ENCODE assay signal across 8 mouse cellular contexts in genomic region chr14:61555931-61556288, GRCm38 (mm10). TPM values are rescaled to one million over a fixed set of nuclear protein-coding genes. Genes with fewer than 3 reads are reported as not detected.
DNase-seq lines count a peak whose midpoint lies in the region; ATAC-seq and TF ChIP-seq lines count a peak whose summit lies in the region.

No protein-coding gene starts in this region.

- no peak for DNase-seq in heart, adult 2 months
- DNase-seq in heart, adult 18-20 months = no peak
- DNase-seq in CH12.LX (ENCODE audit: extremely low read depth) = no peak
- DNase-seq in forebrain, embryonic 10.5 days (ENCODE audit: extremely low spot score, low spot score) = no peak
- DNase-seq in right cerebral cortex, postnatal 14 days = no peak
- no peak for DNase-seq in adrenal gland, adult 18-20 months (ENCODE audit: low spot score in 2 of 2)
- DNase-seq in right cerebral cortex, postnatal 4 days = no peak

- TF ChIP-seq EP300 in heart, adult 2 months (IDR thresholded peaks at IDR 0.05; ENCODE audit: insufficient read depth, low read depth, low read length) = no peak
- TF ChIP-seq EP300 in CH12.LX (IDR thresholded peaks at IDR 0.05; ENCODE audit: low read length) = no peak

- no peaks in the 10 kb centered on the region for H3K27me3 ChIP-seq in heart, adult 2 months (ENCODE audit: control insufficient read depth, insufficient read depth, low read length)
- peaks cover 3% of the 10 kb centered on the region for H3K27me3 ChIP-seq in CH12.LX (replicated peaks)
- peaks cover 19% of the 10 kb centered on the region; the same call in 1 of the 2 replicates for H3K27me3 ChIP-seq in forebrain, embryonic 10.5 days (ENCODE audit: poor library complexity, severe bottlenecking)
- H3K27me3 ChIP-seq in liver, embryonic 12.5 days (replicated peaks) = 0 out of 2 replicates have a peak, but pooled peaks cover 4% of the 10 kb centered on the region

- H3K4me1 ChIP-seq in heart, adult 2 months (ENCODE audit: control insufficient read depth, insufficient read depth, low read length) = peaks cover 2% of the 10 kb centered on the region; the same call in 1 of the 2 replicates
- H3K4me1 ChIP-seq in CH12.LX (ENCODE audit: control insufficient read depth in 1 of 2, insufficient read depth in 2 of 2) = peaks cover 0 to 23% of the 10 kb centered on the region in 2 experiments; a peak in 2 of 4 replicates
- H3K4me1 ChIP-seq in forebrain, embryonic 10.5 days = peaks cover 17% of the 10 kb centered on the region
- peaks cover 27% of the 10 kb centered on the region for H3K4me1 ChIP-seq in liver, embryonic 12.5 days

- H3K4me3 ChIP-seq in heart, adult 2 months = peak overlapping the region; percentile 87
- peak overlapping the region; percentile 61 to 83 (median 73) for H3K4me3 ChIP-seq in CH12.LX (replicated peaks in 1 of 3; ENCODE audit: low read depth in 2 of 3, low read length in 2 of 3, poor library complexity in 1 of 3)
- H3K4me3 ChIP-seq in forebrain, embryonic 10.5 days = peak overlapping the region; percentile 76
- peak overlapping the region; percentile 75 for H3K4me3 ChIP-seq in liver, embryonic 12.5 days

- no peak for TF ChIP-seq POLR2A in heart, adult 2 months (IDR thresholded peaks at IDR 0.05; ENCODE audit: insufficient read depth, low read depth, low read length)
- no peak for TF ChIP-seq POLR2A in CH12.LX (IDR thresholded peaks at IDR 0.05; ENCODE audit: low read depth, low read length)

- no peak for ATAC-seq in liver, embryonic 12.5 days

- 3% methylated on average over 6 of the region's 6 CpGs for WGBS in heart, adult 2 months
- 10% methylated on average over 6 of the region's 6 CpGs for WGBS in forebrain, embryonic 10.5 days
- WGBS in liver, embryonic 12.5 days (ENCODE audit: insufficient replicate concordance) = 2% methylated on average over 6 of the region's 6 CpGs

- H3K79me2 ChIP-seq in heart, adult 2 months (replicated peaks; ENCODE audit: control insufficient read depth, insufficient read depth, low read length) = 0 out of 2 replicates have a peak, but pooled peaks cover 1% of the 10 kb centered on the region
- H3K79me2 ChIP-seq in CH12.LX (replicated peaks; ENCODE audit: control insufficient read depth, extremely low read depth, insufficient read depth, poor library complexity, severe bottlenecking) = no peaks in the 10 kb centered on the region

- H3K27ac ChIP-seq in heart, adult 2 months = peak overlapping the region; percentile 82
- no peak overlapping the region for H3K27ac ChIP-seq in CH12.LX (ENCODE audit: insufficient read depth, low read depth)
- H3K27ac ChIP-seq in forebrain, embryonic 10.5 days = peak overlapping the region; percentile 92
- peak overlapping the region; percentile 86 for H3K27ac ChIP-seq in liver, embryonic 12.5 days

- in situ Hi-C loops in CH12.LX (cut with MboI; ENCODE audit: low pct_ligation_motif_present, low pct_unique_long_range_greater_than_20kb, low sequenced_read_pairs) = loop anchor here (25.0 kb wide), 3 partner anchors 481 to 906 kb away; partner anchors contain the start of gene Gucy1b2

- H3K4me2 ChIP-seq in CH12.LX (ENCODE audit: insufficient read depth, low read depth, poor library complexity, severe bottlenecking) = peak overlapping the region; percentile 76; the same call in 1 of the 2 replicates
- peak overlapping the region; percentile 98 for H3K4me2 ChIP-seq in liver, embryonic 12.5 days

- dilution Hi-C loops in CH12.LX (cut with MboI; ENCODE audit: extremely low pct_ligation_motif_present, extremely low pct_unique_long_range_greater_than_20kb, low sequenced_read_pairs) = no loop called here

- H3K9me3 ChIP-seq in CH12.LX (replicated peaks; ENCODE audit: low read length) = no peaks in the 10 kb centered on the region
- no peaks in the 10 kb centered on the region for H3K9me3 ChIP-seq in forebrain, embryonic 10.5 days
- no peaks in the 10 kb centered on the region for H3K9me3 ChIP-seq in liver, embryonic 12.5 days (replicated peaks)

- H3K9ac ChIP-seq in heart, adult 2 months (ENCODE audit: low read depth, low read length) = peak overlapping the region; percentile 94
- H3K9ac ChIP-seq in CH12.LX (ENCODE audit: insufficient read depth, low read depth) = peak overlapping the region; percentile 5
- H3K9ac ChIP-seq in liver, embryonic 12.5 days = peak overlapping the region; percentile 84

- H3K36me3 ChIP-seq in heart, adult 2 months (ENCODE audit: control insufficient read depth, insufficient read depth, low read length) = peaks cover 3% of the 10 kb centered on the region
- peaks cover 0 to 8% of the 10 kb centered on the region in 2 experiments for H3K36me3 ChIP-seq in CH12.LX (replicated peaks in 1 of 2; ENCODE audit: control insufficient read depth in 1 of 2, insufficient read depth in 1 of 2, low read length in 1 of 2)
- peaks cover 5% of the 10 kb centered on the region; the same call in 1 of the 2 replicates for H3K36me3 ChIP-seq in forebrain, embryonic 10.5 days (replicated peaks)
- peaks cover 7% of the 10 kb centered on the region; the same call in 1 of the 2 replicates for H3K36me3 ChIP-seq in liver, embryonic 12.5 days

- 0 out of 2 replicates have a peak, but pooled peaks have one; percentile 13 for TF ChIP-seq CTCF in heart, adult 2 months (IDR thresholded peaks at IDR 0.05)
- no peak for TF ChIP-seq CTCF in CH12.LX (conservative IDR thresholded peaks at IDR 0.05 in 1 of 2, IDR thresholded peaks at IDR 0.05 in 1 of 2; ENCODE audit: low read depth in 2 of 2, low read length in 2 of 2)

- intact Hi-C loops in heart, adult 2 months (cut with DNase I) = loop anchor here (5.0 kb wide), 4 partner anchors 41 to 199 kb away; partner anchors contain the start of gene Trim13

- no peak for TF ChIP-seq RAD21 in CH12.LX (IDR thresholded peaks at IDR 0.05; ENCODE audit: low read depth, low read length)

TF ChIP-seq in CH12.LX, 34 proteins besides CTCF, POLR2A, EP300 and RAD21:
- TF ChIP-seq MYC (IDR thresholded peaks at IDR 0.05; ENCODE audit: low read depth, low read length) (no peak), BHLHE40 (IDR thresholded peaks at IDR 0.05; ENCODE audit: low read depth, low read length) (no peak), MAFK (IDR thresholded peaks at IDR 0.05; ENCODE audit: insufficient replicate concordance, low read length) (no peak), NELFE (IDR thresholded peaks at IDR 0.05; ENCODE audit: low read depth, low read length) (no peak), HCFC1 (IDR thresholded peaks at IDR 0.05; ENCODE audit: low read depth, low read length) (no peak), ZNF384 (IDR thresholded peaks at IDR 0.05; ENCODE audit: low read depth, low read length) (no peak), ZC3H11A (IDR thresholded peaks at IDR 0.05; ENCODE audit: low read depth, low read length) (no peak), SMC3 (IDR thresholded peaks at IDR 0.05; ENCODE audit: low read depth, low read length) (no peak), ZKSCAN1 (IDR thresholded peaks at IDR 0.05; ENCODE audit: borderline replicate concordance, low read depth, low read length) (no peak), USF1 (IDR thresholded peaks at IDR 0.05; ENCODE audit: low read depth, low read length) (no peak)

RNA-seq across cellular contexts. Expression of gene Spryd7, which starts 0.8 kb away (rescaled TPM):
- total RNA-seq in heart, adult 2 months (2021) = 10 to 100 TPM; 50.0 to 56.8 TPM
- 16.3 and 24.2 TPM in 2 replicates for polyA plus RNA-seq in heart, adult 2 months (2012; rRNA removed)
- total RNA-seq in heart, adult 18-20 months (2021) = 10 to 100 TPM; 57.3 to 57.8 TPM
- total RNA-seq in CH12.LX (2012; rRNA removed) (10.6 and 11.1 TPM in 2 replicates), CH12.LX (2014; rRNA removed) (23.1 and 24.2 TPM in 2 replicates)
- polyA plus RNA-seq in CH12.LX (2012; ENCODE audit: insufficient read length, low read depth) = 14.0 and 15.3 TPM in 2 replicates
- 13.8 and 14.1 TPM in 2 replicates for polyA plus RNA-seq in forebrain, embryonic 10.5 days (2016; fragmentation: Nextera tagmentation; extraction: Ambion mirVana)
- polyA plus RNA-seq in liver, embryonic 12.5 days (2016; fragmentation: Nextera tagmentation; extraction: Ambion mirVana) = 15.2 and 15.3 TPM in 2 replicates
- total RNA-seq in adrenal gland, adult 18-20 months (2021) = 10 to 100 TPM; 17.7 to 22.3 TPM

RNA-seq across cellular contexts. Expression of gene Trim13, which starts 42.1 kb away (rescaled TPM):
- 1 to 10 TPM; 6.6 to 7.5 TPM for total RNA-seq in heart, adult 2 months (2021)
- polyA plus RNA-seq in heart, adult 2 months (2012; rRNA removed) = 4.8 and 11.0 TPM in 2 replicates
- total RNA-seq in heart, adult 18-20 months (2021) = 1 to 10 TPM; 7.0 to 7.3 TPM
- 3.2 and 3.9 TPM in 2 replicates for total RNA-seq in CH12.LX (2012; rRNA removed)
- total RNA-seq in CH12.LX (2014; rRNA removed) = 7.9 and 11.3 TPM in 2 replicates
- polyA plus RNA-seq in CH12.LX (2012; ENCODE audit: insufficient read length, low read depth) = 5.7 and 7.5 TPM in 2 replicates
- 12.5 and 13.0 TPM in 2 replicates for polyA plus RNA-seq in forebrain, embryonic 10.5 days (2016; fragmentation: Nextera tagmentation; extraction: Ambion mirVana)
- 6.9 and 7.7 TPM in 2 replicates for polyA plus RNA-seq in liver, embryonic 12.5 days (2016; fragmentation: Nextera tagmentation; extraction: Ambion mirVana)
- total RNA-seq in adrenal gland, adult 18-20 months (2021) = 1 to 10 TPM; 8.8 to 10.0 TPM

RNA-seq across cellular contexts. Expression of gene Kcnrg, which starts 51.3 kb away (rescaled TPM):
- under 1 TPM in 1 of 2 experiments, not detected in 1; 0.13 TPM for total RNA-seq in heart, adult 2 months (2021)
- polyA plus RNA-seq in heart, adult 2 months (2012; rRNA removed) = 0.09 and 0.51 TPM in 2 replicates
- total RNA-seq in heart, adult 18-20 months (2021) = under 1 TPM; 0.25 to 0.26 TPM
- total RNA-seq in CH12.LX (2012; rRNA removed) (not detected in 2 replicates), CH12.LX (2014; rRNA removed) (0.12 and 0.26 TPM in 2 replicates)
- polyA plus RNA-seq in CH12.LX (2012; ENCODE audit: insufficient read length, low read depth) = 0.13 TPM in 1 of 2 replicates, not detected in the other
- polyA plus RNA-seq in forebrain, embryonic 10.5 days (2016; fragmentation: Nextera tagmentation; extraction: Ambion mirVana) = 0.37 and 0.64 TPM in 2 replicates
- polyA plus RNA-seq in liver, embryonic 12.5 days (2016; fragmentation: Nextera tagmentation; extraction: Ambion mirVana) = 0.41 and 0.42 TPM in 2 replicates
- total RNA-seq in adrenal gland, adult 18-20 months (2021) = under 1 TPM; 0.16 to 0.27 TPM

Comparison
In these comparisons a context has a peak if more than half of its experiments do, and no peak if none do; other contexts are left out.
1. H3K9ac ChIP-seq: peak in every context shown above with its lines; median percentile 94 in heart, adult 2 months; 84 in liver, embryonic 12.5 days; 5 in CH12.LX.